In genomic region chr1:64298950-64299349, GRCm38 (mm10) we compare ENCODE assay signal across 22 mouse cellular contexts.
A peak's percentile ranks its signal among the peaks of the same experiment; 100 is the strongest.
DNase-seq lines count a peak whose midpoint lies in the region; ATAC-seq and TF ChIP-seq lines count a peak whose summit lies in the region.
"Had no signal": no experiment of that assay in that cellular context is flagged by ENCODE, and none has a peak within 500 bp of the region (broad histone marks: within the 10 kb centered on the region; RNA-seq: fewer than 3 reads in every experiment).

No protein-coding gene starts in this region.

- no peaks in the 10 kb centered on the region for H3K4me1 ChIP-seq in lung, postnatal 0 days (ENCODE audit: insufficient read depth, low read depth, low read length)
- H3K4me1 ChIP-seq in CH12.LX (ENCODE audit: control insufficient read depth in 1 of 2, insufficient read depth in 2 of 2) (peaks cover 4 to 28% of the 10 kb centered on the region in 2 experiments), ES-E14 (ENCODE audit: control insufficient read depth in 2 of 2, insufficient read depth in 2 of 2, low read length in 2 of 2, poor library complexity in 1 of 2) (peaks cover 7 to 22% of the 10 kb centered on the region in 2 experiments; a peak in 3 of 4 replicates)
- H3K4me1 ChIP-seq in midbrain, embryonic 15.5 days, result peaks cover 12% of the 10 kb centered on the region

- no peak for TF ChIP-seq POLR2A in CH12.LX (IDR thresholded peaks at IDR 0.05; ENCODE audit: low read depth, low read length)

- H3K79me2 ChIP-seq in CH12.LX (replicated peaks; ENCODE audit: control insufficient read depth, extremely low read depth, insufficient read depth, poor library complexity, severe bottlenecking), result no peaks in the 10 kb centered on the region

- no peaks in the 10 kb centered on the region for H3K36me3 ChIP-seq in lung, postnatal 0 days (ENCODE audit: insufficient read depth, low read length)
- no peaks in the 10 kb centered on the region for H3K36me3 ChIP-seq in CH12.LX (replicated peaks in 1 of 2; ENCODE audit: control insufficient read depth in 1 of 2, insufficient read depth in 1 of 2, low read length in 1 of 2)
- no peaks in the 10 kb centered on the region for H3K36me3 ChIP-seq in ES-E14 (ENCODE audit: control insufficient read depth, insufficient read depth, low read length, poor library complexity, severe bottlenecking)
- H3K36me3 ChIP-seq in midbrain, embryonic 15.5 days (replicated peaks), result no peaks in the 10 kb centered on the region
- H3K36me3 ChIP-seq: embryonic facial prominence, embryonic 15.5 days; forebrain, embryonic 10.5 days; heart, embryonic 12.5 days; hindbrain, embryonic 10.5 days had no signal

- no peak overlapping the region for H3K27ac ChIP-seq in lung, postnatal 0 days (ENCODE audit: low read length)
- H3K27ac ChIP-seq in CH12.LX (ENCODE audit: insufficient read depth, low read depth), result no peak overlapping the region
- H3K27ac ChIP-seq in ES-E14 (ENCODE audit: insufficient read depth, low read depth, low read length, poor library complexity, severe bottlenecking), result no peak overlapping the region
- no peak overlapping the region for H3K27ac ChIP-seq in midbrain, embryonic 15.5 days
- H3K27ac ChIP-seq: embryonic facial prominence, embryonic 15.5 days; forebrain, embryonic 10.5 days; heart, adult 2 months; hindbrain, embryonic 10.5 days; hindbrain, embryonic 14.5 days had no signal

- no peak overlapping the region for H3K4me2 ChIP-seq in lung, postnatal 0 days (replicated peaks; ENCODE audit: low read depth, low read length)
- no peak overlapping the region for H3K4me2 ChIP-seq in CH12.LX (ENCODE audit: insufficient read depth, low read depth, poor library complexity, severe bottlenecking)
- H3K4me2 ChIP-seq in midbrain, embryonic 15.5 days, result no peak overlapping the region
- H3K4me2 ChIP-seq: embryonic facial prominence, embryonic 15.5 days; heart, embryonic 12.5 days; hindbrain, embryonic 14.5 days had no signal

- no peak overlapping the region for H3K9ac ChIP-seq in lung, postnatal 0 days (replicated peaks; ENCODE audit: low read depth)
- no peak overlapping the region for H3K9ac ChIP-seq in CH12.LX (ENCODE audit: insufficient read depth, low read depth)
- no peak overlapping the region for H3K9ac ChIP-seq in ES-E14 (ENCODE audit: insufficient read depth, low read depth, low read length, poor library complexity, severe bottlenecking)
- no peak overlapping the region for H3K9ac ChIP-seq in midbrain, embryonic 15.5 days
- H3K9ac ChIP-seq: embryonic facial prominence, embryonic 15.5 days; heart, embryonic 12.5 days; hindbrain, embryonic 14.5 days had no signal

- DNase-seq in lung, postnatal 36 days, result peak; percentile 23
- no peak for DNase-seq in lung, postnatal 0 days (ENCODE audit: low spot score)
- DNase-seq in CH12.LX (ENCODE audit: extremely low read depth), result no peak
- no peak for DNase-seq in ES-E14 (ENCODE audit: low read depth, low spot score)
- no peak for DNase-seq in urinary bladder, adult 2 months (ENCODE audit: low spot score)
- no peak for DNase-seq in spleen, adult 12 weeks (ENCODE audit: low spot score)
- no peak for DNase-seq in right cerebral cortex, postnatal 25 days
- DNase-seq: adrenal gland, postnatal 25 days; cerebellum, adult 2 months; cerebellum, postnatal 10 days; embryo, embryonic 11 days; gastrocnemius, postnatal 36 days; heart, adult 2 months had no signal

- dilution Hi-C loops in CH12.LX (cut with MboI; ENCODE audit: extremely low pct_ligation_motif_present, extremely low pct_unique_long_range_greater_than_20kb, low sequenced_read_pairs), result no loop called here

- no peaks in the 10 kb centered on the region for H3K9me3 ChIP-seq in lung, postnatal 0 days (ENCODE audit: low read length)
- H3K9me3 ChIP-seq in CH12.LX (replicated peaks; ENCODE audit: low read length), result no peaks in the 10 kb centered on the region
- H3K9me3 ChIP-seq in ES-E14 (ENCODE audit: control insufficient read depth, insufficient read depth, low read depth, low read length), result no peaks in the 10 kb centered on the region
- no peaks in the 10 kb centered on the region for H3K9me3 ChIP-seq in midbrain, embryonic 15.5 days
- H3K9me3 ChIP-seq: embryonic facial prominence, embryonic 15.5 days; forebrain, embryonic 10.5 days; heart, embryonic 12.5 days; hindbrain, embryonic 10.5 days had no signal

- no peak for TF ChIP-seq RAD21 in CH12.LX (IDR thresholded peaks at IDR 0.05; ENCODE audit: low read depth, low read length)

- TF ChIP-seq CTCF in lung, postnatal 0 days (IDR thresholded peaks at IDR 0.05), result no peak
- no peak for TF ChIP-seq CTCF in CH12.LX (conservative IDR thresholded peaks at IDR 0.05 in 1 of 2, IDR thresholded peaks at IDR 0.05 in 1 of 2; ENCODE audit: low read depth in 2 of 2, low read length in 2 of 2)

- TF ChIP-seq EP300 in lung, postnatal 0 days (IDR thresholded peaks at IDR 0.05), result no peak
- TF ChIP-seq EP300 in CH12.LX (IDR thresholded peaks at IDR 0.05; ENCODE audit: low read length), result no peak

- H3K27me3 ChIP-seq in lung, postnatal 0 days (replicated peaks; ENCODE audit: insufficient read depth, low read length), result no peaks in the 10 kb centered on the region
- H3K27me3 ChIP-seq in CH12.LX (replicated peaks), result no peaks in the 10 kb centered on the region
- no peaks in the 10 kb centered on the region for H3K27me3 ChIP-seq in midbrain, embryonic 15.5 days (replicated peaks)
- H3K27me3 ChIP-seq: embryonic facial prominence, embryonic 15.5 days; heart, embryonic 12.5 days had no signal

- ATAC-seq in lung, postnatal 0 days, result no peak
- 0 out of 2 replicates have a peak, but pooled peaks have one; percentile 54 for ATAC-seq in midbrain, embryonic 15.5 days (replicated peaks)
- ATAC-seq: activated CD4-positive, CD25-positive, alpha-beta regulatory T cell, adult 4 months; forebrain, embryonic 14.5 days had no signal

- 52% methylated on average over 2 of the region's 2 CpGs for WGBS in lung, postnatal 0 days
- WGBS in midbrain, embryonic 15.5 days, result 14% methylated on average over 2 of the region's 2 CpGs

- H3K4me3 ChIP-seq in lung, postnatal 0 days (ENCODE audit: low read depth, low read length), result no peak overlapping the region
- H3K4me3 ChIP-seq in CH12.LX (replicated peaks in 1 of 3; ENCODE audit: low read depth in 2 of 3, low read length in 2 of 3, poor library complexity in 1 of 3) (no peak overlapping the region), ES-E14 (ENCODE audit: insufficient read depth in 1 of 2, low read depth in 1 of 2, low read length in 2 of 2, poor library complexity in 1 of 2, severe bottlenecking in 1 of 2) (no peak overlapping the region)
- no peak overlapping the region for H3K4me3 ChIP-seq in midbrain, embryonic 15.5 days
- H3K4me3 ChIP-seq: embryonic facial prominence, embryonic 15.5 days; erythroblast, embryonic 14.5 days; forebrain, embryonic 10.5 days; heart, adult 2 months; heart, embryonic 12.5 days; hindbrain, embryonic 10.5 days had no signal

- in situ Hi-C loops in CH12.LX (cut with MboI; ENCODE audit: low pct_ligation_motif_present, low pct_unique_long_range_greater_than_20kb, low sequenced_read_pairs) (no loop called here), ES-E14 (cut with MboI; ENCODE audit: low sequenced_read_pairs in 2 of 2, unreplicated experiment in 2 of 2) (no loop called here)

TF ChIP-seq in CH12.LX, 34 proteins besides CTCF, POLR2A, EP300 and RAD21:
- TF ChIP-seq KAT2A (IDR thresholded peaks at IDR 0.05; ENCODE audit: insufficient replicate concordance, low read length), result no peak
- no peak for TF ChIP-seq ELF1 (IDR thresholded peaks at IDR 0.05; ENCODE audit: low read depth, low read length)
- no peak for TF ChIP-seq TCF12 (IDR thresholded peaks at IDR 0.05; ENCODE audit: low read depth, low read length)
- TF ChIP-seq ZNF384 (IDR thresholded peaks at IDR 0.05; ENCODE audit: low read depth, low read length), result peak; percentile 52; the same call in 1 of the 2 replicates
- TF ChIP-seq SIN3A (IDR thresholded peaks at IDR 0.05; ENCODE audit: low read length), result no peak

TF ChIP-seq in ES-E14, 5 proteins besides CTCF, POLR2A, EP300 and RAD21:
- TF ChIP-seq ZC3H11A (IDR thresholded peaks at IDR 0.05; ENCODE audit: borderline replicate concordance, low read depth, low read length) (no peak), MAFK (IDR thresholded peaks at IDR 0.05; ENCODE audit: insufficient read depth, low read depth, low read length) (no peak), CHD2 (IDR thresholded peaks at IDR 0.05; ENCODE audit: low read depth, low read length) (no peak), ZNF384 (IDR thresholded peaks at IDR 0.05; ENCODE audit: low read depth, low read length) (peak; percentile 78), HCFC1 (IDR thresholded peaks at IDR 0.05; ENCODE audit: borderline replicate concordance, insufficient read depth, low read length) (no peak)
